Mouse (Mus musculus): ENCODE data around the gene 1700023F06Rik. TPM values are rescaled to one million over a fixed set of nuclear protein-coding genes. Genes with fewer than 3 reads are reported as not detected.
"Not testable (repeated sequence)": the region's sequence is repeated elsewhere in the genome, so short reads cannot be mapped to it uniquely, and the experiment has no call there.

The 1700023F06Rik gene
- polyA plus RNA-seq, 1 experiment from 2014 or later = 0.75 TPM

DNA sequence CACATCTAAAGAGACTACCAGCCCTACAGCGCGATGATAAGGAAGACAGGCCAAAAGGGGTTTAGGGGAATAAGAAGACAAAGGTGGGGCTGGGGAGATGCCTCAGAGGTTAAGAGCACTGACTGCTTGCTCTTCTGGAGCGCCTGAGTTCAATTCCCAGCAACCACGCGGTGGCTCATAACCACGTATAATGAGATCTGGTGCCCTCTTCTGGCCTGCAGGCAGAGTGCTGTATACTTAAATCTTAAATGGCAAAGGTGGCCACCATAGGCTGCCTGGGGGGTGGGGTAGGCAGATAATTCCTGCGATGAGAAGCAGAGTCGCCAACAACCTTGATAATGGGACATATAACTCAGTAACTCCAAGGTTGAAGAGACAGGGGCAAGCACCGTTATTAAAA, 29.4 kb upstream of the 1700023F06Rik start:
- Histone ChIP-seq H3K36me3 (peaks cover 12% of the 10 kb centered on the region), H3K4me3 (no peak overlapping the region), H3K27ac (replicated peaks) (no peak overlapping the region), H3K9ac (replicated peaks) (no peak overlapping the region), H3K9me3 (no peaks in the 10 kb centered on the region), H3K4me2 (replicated peaks) (no peak overlapping the region), H3K27me3 (no peaks in the 10 kb centered on the region), H3K4me1 (0 out of 2 replicates have a peak, but pooled peaks cover 8% of the 10 kb centered on the region)
- WGBS = 76% methylated on average over 9 of the region's 9 CpGs
- ATAC-seq (replicated peaks) = no peak

DNA sequence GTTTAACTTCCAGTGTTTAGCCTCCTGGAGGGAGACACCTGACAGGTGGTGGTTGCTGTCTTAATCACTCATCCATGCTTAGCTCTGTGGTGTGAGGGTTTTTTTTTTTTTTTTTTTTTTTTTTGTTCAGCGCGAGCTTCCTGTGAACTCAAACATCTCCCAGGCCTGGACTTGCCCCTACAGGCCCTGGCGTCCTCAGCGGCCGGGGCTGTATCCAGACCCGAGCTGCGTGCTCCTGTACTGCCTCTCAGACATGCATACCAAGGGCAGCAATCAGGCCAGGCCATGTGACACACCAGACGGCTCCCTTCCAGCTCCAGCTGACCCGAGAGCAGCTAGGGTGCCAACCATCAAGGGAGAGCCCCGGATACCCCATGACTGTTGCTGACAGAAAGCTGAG, 28.5 kb upstream of the 1700023F06Rik start:
- Histone ChIP-seq H3K27ac (replicated peaks) (no peak overlapping the region), H3K4me3 (no peak overlapping the region), H3K36me3 (peaks cover 12% of the 10 kb centered on the region), H3K9ac (replicated peaks) (no peak overlapping the region), H3K4me2 (replicated peaks) (no peak overlapping the region), H3K9me3 (no peaks in the 10 kb centered on the region), H3K27me3 (no peaks in the 10 kb centered on the region), H3K4me1 (0 out of 2 replicates have a peak, but pooled peaks cover 8% of the 10 kb centered on the region)
- ATAC-seq (replicated peaks) = no peak
- WGBS = 79% methylated on average over 10 of the region's 10 CpGs

DNA sequence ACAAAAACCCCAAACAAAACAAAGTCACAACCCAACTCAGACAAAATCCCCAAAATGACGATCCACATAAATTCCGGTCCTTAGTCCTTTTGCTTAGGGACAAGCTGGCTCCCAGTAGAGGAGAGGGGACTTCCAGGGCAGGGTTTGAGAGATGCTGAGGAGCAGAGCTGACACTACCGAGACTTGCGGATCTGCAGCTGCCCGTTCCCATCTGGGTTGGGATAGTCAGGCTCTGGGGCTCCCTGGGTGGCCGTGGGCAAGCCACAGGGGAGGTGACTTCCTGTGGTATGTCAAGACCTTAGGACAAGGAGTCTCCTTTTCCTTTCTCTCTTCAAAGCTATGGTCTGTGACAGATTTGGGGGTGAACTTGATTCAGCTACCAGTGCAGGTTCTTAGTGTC, 28.1 kb upstream of the 1700023F06Rik start:
- H3K27me3 ChIP-seq = no peaks in the 10 kb centered on the region
- no peak overlapping the region for H3K9ac ChIP-seq (replicated peaks)
- H3K9me3 ChIP-seq = no peaks in the 10 kb centered on the region
- H3K4me2 ChIP-seq (replicated peaks) = no peak overlapping the region
- H3K36me3 ChIP-seq = peaks cover 12% of the 10 kb centered on the region
- no peak overlapping the region for H3K27ac ChIP-seq (replicated peaks)
- H3K4me1 ChIP-seq = 0 out of 2 replicates have a peak, but pooled peaks cover 3% of the 10 kb centered on the region
- no peak overlapping the region for H3K4me3 ChIP-seq
- no peak for ATAC-seq (replicated peaks)
- WGBS = 84% methylated on average over 6 of the region's 6 CpGs

DNA sequence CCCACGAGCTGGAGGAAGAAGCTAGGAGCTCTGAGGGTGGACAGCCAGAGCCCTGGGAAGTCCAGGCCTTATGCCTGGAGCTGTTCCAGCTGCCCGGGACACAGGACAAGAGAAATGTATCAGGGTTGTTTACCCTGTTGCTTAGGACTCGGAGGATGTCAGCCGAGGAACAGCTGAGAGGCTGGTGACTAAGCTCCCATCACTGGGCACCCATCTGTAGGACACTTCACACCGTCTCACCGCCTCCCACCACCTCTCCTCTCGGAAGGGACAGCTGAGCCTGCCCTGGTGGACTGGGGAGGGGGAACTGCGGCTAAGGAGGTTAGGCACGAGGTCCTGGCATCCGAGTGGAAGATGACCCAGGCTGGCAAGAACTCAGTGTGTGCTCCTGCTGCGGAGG, 27.3 kb upstream of the 1700023F06Rik start:
- Histone ChIP-seq H3K27ac (replicated peaks) (no peak overlapping the region), H3K4me1 (no peaks in the 10 kb centered on the region), H3K27me3 (no peaks in the 10 kb centered on the region), H3K36me3 (peaks cover 14% of the 10 kb centered on the region), H3K9ac (replicated peaks) (no peak overlapping the region), H3K4me2 (replicated peaks) (no peak overlapping the region), H3K9me3 (no peaks in the 10 kb centered on the region), H3K4me3 (no peak overlapping the region)
- ATAC-seq (replicated peaks) = no peak
- WGBS = 75% methylated on average over 11 of the region's 11 CpGs

DNA sequence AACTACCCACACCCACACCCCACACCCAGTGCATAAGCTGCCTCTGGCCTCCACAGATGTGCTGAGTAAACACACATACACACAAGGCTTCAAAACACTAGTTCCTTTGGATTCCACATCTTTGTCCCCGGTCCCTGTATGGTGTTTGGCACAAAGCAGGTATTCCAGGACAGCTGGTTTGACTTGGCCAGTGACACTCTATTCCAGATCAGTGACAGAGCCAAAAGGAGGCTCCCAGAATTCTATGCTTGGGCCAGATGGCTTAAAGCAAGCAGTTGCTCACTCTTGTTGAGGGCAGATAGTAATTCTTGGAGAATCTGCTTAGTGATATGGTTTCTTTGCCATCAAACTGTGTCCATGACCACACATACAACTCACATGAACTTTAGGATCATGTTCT, 26.1 kb upstream of the 1700023F06Rik start:
- H3K36me3 ChIP-seq = peaks cover 26% of the 10 kb centered on the region
- no peak for ATAC-seq (replicated peaks)

DNA sequence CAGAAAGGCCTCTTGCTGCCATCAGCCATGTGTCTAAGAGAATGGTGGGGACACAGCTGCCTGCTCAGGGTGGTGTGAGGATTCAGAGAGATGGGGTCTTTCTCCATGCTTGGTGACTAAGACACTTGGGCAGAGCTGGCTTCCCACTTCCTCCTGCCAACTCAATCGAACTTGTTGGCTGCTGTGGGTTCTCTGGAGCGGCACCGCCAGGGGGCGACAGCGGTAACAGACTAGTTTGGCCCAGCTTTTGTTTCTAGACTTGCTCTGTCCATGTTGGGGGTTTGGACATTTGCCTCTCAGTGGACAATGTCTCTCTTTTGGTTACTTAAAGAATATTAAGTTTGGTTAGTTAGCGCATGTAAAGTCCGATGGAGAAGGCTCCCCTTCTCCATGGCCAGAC, 24.6 kb upstream of the 1700023F06Rik start:
- H3K9ac ChIP-seq (replicated peaks) = no peak overlapping the region
- no peaks in the 10 kb centered on the region for H3K27me3 ChIP-seq
- no peak overlapping the region for H3K4me2 ChIP-seq (replicated peaks)
- no peaks in the 10 kb centered on the region for H3K4me1 ChIP-seq
- no peak for ATAC-seq (replicated peaks)
- WGBS = 25% methylated on average over 7 of the region's 7 CpGs
- no peak overlapping the region for H3K27ac ChIP-seq (replicated peaks)
- H3K9me3 ChIP-seq = no peaks in the 10 kb centered on the region
- H3K36me3 ChIP-seq = peaks cover 28% of the 10 kb centered on the region
- no peak overlapping the region for H3K4me3 ChIP-seq

More for the DNA sequence above, 26.1 kb upstream of the 1700023F06Rik start:
- 0 out of 2 replicates have a peak overlapping the region, but pooled peaks have one; percentile 12 for H3K27ac ChIP-seq (replicated peaks)
- no peaks in the 10 kb centered on the region for H3K4me1 ChIP-seq
- H3K4me2 ChIP-seq (replicated peaks) = no peak overlapping the region
- no peak overlapping the region for H3K9ac ChIP-seq (replicated peaks)
- 88% methylated on average over 1 of the region's 1 CpGs for WGBS
- no peaks in the 10 kb centered on the region for H3K9me3 ChIP-seq
- no peak overlapping the region for H3K4me3 ChIP-seq
- no peaks in the 10 kb centered on the region for H3K27me3 ChIP-seq

DNA sequence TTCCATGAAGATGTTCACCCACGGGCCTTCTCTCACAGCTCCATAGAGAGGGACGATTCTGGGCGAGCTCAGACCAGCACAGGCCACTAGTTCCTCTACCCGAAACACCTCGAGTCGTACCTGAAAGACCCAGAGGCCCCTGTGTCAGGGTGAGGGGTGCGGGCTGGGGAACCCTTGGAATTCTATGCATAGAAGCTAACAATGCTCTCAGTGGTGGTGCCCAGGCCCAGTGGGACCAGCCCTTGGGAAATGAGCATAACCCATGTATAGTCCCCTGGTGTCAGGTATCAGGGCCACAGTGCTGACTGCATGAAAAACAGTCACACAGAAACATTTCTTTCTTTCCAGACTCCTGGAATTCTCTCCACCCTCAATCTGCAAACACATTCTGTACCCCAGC, 23.0 kb upstream of the 1700023F06Rik start:
- H3K9ac ChIP-seq (replicated peaks) = no peak overlapping the region
- H3K4me1 ChIP-seq = no peaks in the 10 kb centered on the region
- H3K9me3 ChIP-seq = no peaks in the 10 kb centered on the region
- no peak overlapping the region for H3K4me3 ChIP-seq
- no peak overlapping the region for H3K27ac ChIP-seq (replicated peaks)
- 89% methylated on average over 7 of the region's 7 CpGs for WGBS
- H3K36me3 ChIP-seq = peaks cover 20% of the 10 kb centered on the region
- H3K27me3 ChIP-seq = no peaks in the 10 kb centered on the region
- no peak overlapping the region for H3K4me2 ChIP-seq (replicated peaks)
- no peak for ATAC-seq (replicated peaks)

DNA sequence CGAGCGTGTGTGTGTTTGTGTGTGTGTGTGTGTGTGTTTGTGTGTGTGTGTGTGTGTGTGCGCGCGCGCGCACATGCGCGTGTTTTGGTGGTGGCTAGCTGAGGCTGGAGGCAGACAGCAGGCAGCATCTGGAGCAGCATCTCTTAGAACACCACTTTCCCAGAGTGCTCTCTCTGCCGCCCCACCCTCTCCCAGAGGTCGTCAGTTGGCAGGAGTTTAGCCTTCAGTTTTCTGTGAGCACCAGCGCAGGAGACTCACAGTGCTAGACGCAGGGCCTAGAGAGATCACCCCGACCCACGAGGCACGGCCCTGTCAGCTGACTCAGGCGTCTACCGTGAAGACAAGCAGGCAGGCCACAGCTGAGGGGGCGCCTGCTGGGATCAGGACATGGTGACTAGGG, 22.3 kb upstream of the 1700023F06Rik start:
- H3K36me3 ChIP-seq = peaks cover 20% of the 10 kb centered on the region
- WGBS = 87% methylated on average over 19 of the region's 19 CpGs
- no peak overlapping the region for H3K4me2 ChIP-seq (replicated peaks)
- no peak for ATAC-seq (replicated peaks)
- no peaks in the 10 kb centered on the region for H3K27me3 ChIP-seq
- H3K27ac ChIP-seq (replicated peaks) = no peak overlapping the region
- H3K4me1 ChIP-seq = no peaks in the 10 kb centered on the region
- no peaks in the 10 kb centered on the region for H3K9me3 ChIP-seq
- no peak overlapping the region for H3K4me3 ChIP-seq
- no peak overlapping the region for H3K9ac ChIP-seq (replicated peaks)

DNA sequence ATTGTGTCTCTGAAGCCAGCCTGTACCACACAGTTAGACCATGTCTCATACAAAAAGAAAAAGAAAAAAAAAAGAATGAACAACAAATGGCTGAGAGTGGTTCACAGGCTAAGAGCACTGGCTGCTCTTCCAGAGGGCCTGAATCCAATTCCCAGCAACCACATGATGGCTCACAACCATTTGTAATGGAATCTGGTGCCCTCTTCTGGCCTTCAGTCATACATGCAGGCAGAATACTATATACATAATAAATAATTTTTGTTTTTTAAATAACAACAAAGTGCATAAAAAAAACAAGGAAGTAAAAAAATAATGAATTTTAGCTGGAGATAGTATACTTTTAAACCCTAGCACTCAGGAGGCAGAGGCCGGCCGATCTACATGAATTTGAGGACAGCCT, 21.2 kb upstream of the 1700023F06Rik start:
- Histone ChIP-seq H3K9me3 (no peaks in the 10 kb centered on the region), H3K4me3 (no peak overlapping the region), H3K9ac (replicated peaks) (no peak overlapping the region), H3K4me1 (no peaks in the 10 kb centered on the region), H3K36me3 (peaks cover 23% of the 10 kb centered on the region), H3K27ac (replicated peaks) (no peak overlapping the region), H3K4me2 (replicated peaks) (no peak overlapping the region), H3K27me3 (no peaks in the 10 kb centered on the region)
- no peak for ATAC-seq (replicated peaks)
- 99% methylated on average over 2 of the region's 2 CpGs for whole genome bisulfite sequencing

DNA sequence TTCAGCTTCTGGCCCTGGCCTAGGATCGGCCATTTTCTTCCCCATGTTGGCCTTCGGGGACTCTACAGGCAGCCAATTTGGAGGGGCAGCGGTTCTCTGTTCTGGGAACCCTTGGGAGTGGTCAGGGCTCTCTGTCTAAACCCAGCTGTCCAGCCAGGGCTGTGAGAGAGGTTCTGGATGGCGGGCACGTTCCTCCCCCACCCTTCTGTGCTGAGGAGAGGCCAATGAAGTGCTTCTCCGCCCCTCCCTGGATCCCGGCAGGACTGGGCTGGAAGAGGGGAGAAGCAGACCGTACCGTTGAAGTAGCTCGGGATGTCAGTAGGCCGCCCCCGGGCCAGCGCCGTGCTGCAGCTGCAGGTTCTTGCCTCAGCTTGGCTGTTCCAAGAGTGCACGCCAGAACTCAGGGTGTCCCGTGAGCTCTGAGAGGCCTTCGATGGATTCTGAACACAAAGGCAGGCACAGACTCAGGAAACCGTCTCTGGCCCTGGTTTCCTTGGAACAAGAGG, 15.6 kb upstream of the 1700023F06Rik start:
- 76% methylated on average over 18 of the region's 18 CpGs for WGBS
- H3K36me3 ChIP-seq = peaks cover 21% of the 10 kb centered on the region; the same call in 1 of the 2 replicates
- H3K27me3 ChIP-seq = no peaks in the 10 kb centered on the region
- no peak overlapping the region for H3K27ac ChIP-seq (replicated peaks)
- no peak overlapping the region for H3K4me2 ChIP-seq (replicated peaks)
- no peaks in the 10 kb centered on the region for H3K9me3 ChIP-seq
- ATAC-seq (replicated peaks) = no peak
- no peak overlapping the region for H3K9ac ChIP-seq (replicated peaks)
- H3K4me1 ChIP-seq = no peaks in the 10 kb centered on the region
- no peak overlapping the region for H3K4me3 ChIP-seq

DNA sequence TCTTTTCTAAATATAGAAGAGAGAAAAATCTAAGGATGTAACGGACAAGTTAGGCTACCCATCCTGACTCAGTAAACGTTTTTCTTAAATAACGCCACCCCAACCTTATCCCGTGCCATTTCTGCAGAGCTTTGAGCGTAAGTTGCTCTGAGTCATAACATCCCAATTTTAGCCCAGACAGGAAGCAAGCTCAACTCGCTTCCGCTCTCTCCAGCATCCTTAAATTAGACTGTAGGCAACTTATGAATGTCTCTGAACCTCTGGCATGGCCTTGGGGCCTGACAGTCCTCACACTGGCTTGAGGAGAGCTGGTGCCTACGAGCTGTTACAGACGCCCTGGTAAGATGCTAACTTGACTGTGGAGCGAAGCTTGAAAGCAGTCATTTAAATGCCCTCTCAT, 15.1 kb upstream of the 1700023F06Rik start:
- Histone ChIP-seq H3K4me2 (replicated peaks) (no peak overlapping the region), H3K27me3 (no peaks in the 10 kb centered on the region), H3K36me3 (peaks cover 19% of the 10 kb centered on the region; the same call in 1 of the 2 replicates), H3K27ac (replicated peaks) (no peak overlapping the region), H3K9me3 (no peaks in the 10 kb centered on the region), H3K4me3 (no peak overlapping the region), H3K9ac (replicated peaks) (no peak overlapping the region), H3K4me1 (peaks cover 2% of the 10 kb centered on the region)
- ATAC-seq (replicated peaks) = no peak
- 89% methylated on average over 10 of the region's 10 CpGs for WGBS

DNA sequence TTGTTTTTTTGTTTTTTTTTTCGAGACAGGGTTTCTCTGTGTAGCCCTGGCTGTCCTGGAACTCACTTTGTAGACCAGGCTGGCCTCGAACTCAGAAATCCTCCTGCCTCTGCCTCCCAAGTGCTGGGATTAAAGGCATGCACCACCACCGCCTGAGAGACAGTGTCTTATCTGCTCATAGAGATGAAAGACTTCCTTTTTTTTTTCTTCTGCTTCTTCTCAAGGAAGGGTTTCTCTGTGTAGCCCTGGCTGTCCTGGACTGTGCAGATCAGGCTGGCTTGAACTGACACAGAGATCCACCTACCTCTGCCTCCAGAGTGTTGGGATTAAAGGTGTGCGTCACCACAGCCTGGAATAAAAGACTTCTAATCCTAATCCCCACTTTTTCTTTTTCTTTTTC, 14.4 kb upstream of the 1700023F06Rik start:
- WGBS = 92% methylated on average over 4 of the region's 4 CpGs
- peaks cover 19% of the 10 kb centered on the region; the same call in 1 of the 2 replicates for H3K36me3 ChIP-seq
- not testable (repeated sequence) for ATAC-seq (replicated peaks); H3K27me3 ChIP-seq; H3K9ac ChIP-seq (replicated peaks); H3K4me3 ChIP-seq; H3K4me1 ChIP-seq; H3K4me2 ChIP-seq (replicated peaks); H3K9me3 ChIP-seq; H3K27ac ChIP-seq (replicated peaks)

DNA sequence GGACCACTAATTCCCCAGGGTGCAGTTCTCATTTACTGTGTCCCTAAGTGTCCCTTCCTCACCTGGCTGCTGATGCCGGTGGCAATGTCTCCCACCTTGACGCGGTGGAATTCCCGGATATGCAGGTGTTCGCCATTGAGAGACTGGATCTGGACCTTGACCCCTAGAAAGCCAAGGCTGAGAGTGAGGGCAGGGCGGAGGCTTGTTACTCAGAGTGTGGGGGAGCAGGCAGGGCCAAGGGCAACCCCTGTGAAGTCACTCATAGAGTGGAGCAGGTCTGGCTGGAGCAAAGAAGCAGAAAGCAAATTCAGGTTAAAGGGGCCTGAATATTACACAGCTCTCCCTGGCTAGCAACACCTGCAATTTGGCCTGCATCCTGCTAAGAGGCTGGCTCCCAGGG, 13.1 kb upstream of the 1700023F06Rik start:
- no peak for ATAC-seq (replicated peaks)
- no peak overlapping the region for H3K9ac ChIP-seq (replicated peaks)
- WGBS = 92% methylated on average over 6 of the region's 6 CpGs
- H3K4me3 ChIP-seq = no peak overlapping the region
- no peaks in the 10 kb centered on the region for H3K27me3 ChIP-seq
- no peak overlapping the region for H3K4me2 ChIP-seq (replicated peaks)
- peaks cover 19% of the 10 kb centered on the region; the same call in 1 of the 2 replicates for H3K36me3 ChIP-seq
- H3K4me1 ChIP-seq = peaks cover 7% of the 10 kb centered on the region
- H3K27ac ChIP-seq (replicated peaks) = no peak overlapping the region
- no peaks in the 10 kb centered on the region for H3K9me3 ChIP-seq
